Mouse (Mus musculus) gastrocnemius, postnatal 36 days (tissue): ENCODE measurements around the gene Dnajc2. TPM values are rescaled to one million over a fixed set of nuclear protein-coding genes. Genes with fewer than 3 reads are reported as not detected.

Source experiments
- total RNA-seq, 2 experiments: library from RNA; stranded (reverse); gene quantifications; 2 replicates each; pipeline ENCODE4 v1.2.3; 2021

The Dnajc2 gene
- total RNA-seq, 2 experiments from 2014 or later: 17.7 to 21.2 TPM

Other genes starting within 250 kb of the Dnajc2 start
- gene Lrrc17, start 241.7 kb downstream of the Dnajc2 start, total RNA-seq: 1 to 10 TPM; 2.1 to 2.5 TPM
- gene Fbxl13, start 139.6 kb downstream of the Dnajc2 start, total RNA-seq: under 1 TPM in 1 of 2 experiments, not detected in 1; 0.12 TPM
- gene Armc10, start 139.4 kb downstream of the Dnajc2 start, total RNA-seq: 1 to 10 TPM; 2.6 to 4.3 TPM
- 1 to 10 TPM; 8.8 to 9.9 TPM for gene Napepld, start 83.9 kb downstream of the Dnajc2 start, total RNA-seq
- gene Pmpcb, start 48.1 kb downstream of the Dnajc2 start, total RNA-seq: 100 to 1,000 TPM in 1 of 2 experiments, 10 to 100 TPM in 1; 95.6 to 111 TPM
- 100 to 1,000 TPM in 1 of 2 experiments, 10 to 100 TPM in 1; 95.2 to 108 TPM for gene Psmc2, start within 50 bp of the Dnajc2 start, total RNA-seq
- gene Slc26a5, start 80.4 kb upstream of the Dnajc2 start, total RNA-seq: not detected